Mouse (Mus musculus) embryo, embryonic 9.5 days (tissue): ENCODE measurements around the gene Pkig.
"Not testable (repeated sequence)": the region's sequence is repeated elsewhere in the genome, so short reads cannot be mapped to it uniquely, and the experiment has no call there.

Experiments used
- DNase-seq: peaks from one replicate; pipeline ENCODE4 v3.0.0-alpha.2; 2017; ENCODE audit errors: extremely low spot score

The Pkig gene

DNA sequence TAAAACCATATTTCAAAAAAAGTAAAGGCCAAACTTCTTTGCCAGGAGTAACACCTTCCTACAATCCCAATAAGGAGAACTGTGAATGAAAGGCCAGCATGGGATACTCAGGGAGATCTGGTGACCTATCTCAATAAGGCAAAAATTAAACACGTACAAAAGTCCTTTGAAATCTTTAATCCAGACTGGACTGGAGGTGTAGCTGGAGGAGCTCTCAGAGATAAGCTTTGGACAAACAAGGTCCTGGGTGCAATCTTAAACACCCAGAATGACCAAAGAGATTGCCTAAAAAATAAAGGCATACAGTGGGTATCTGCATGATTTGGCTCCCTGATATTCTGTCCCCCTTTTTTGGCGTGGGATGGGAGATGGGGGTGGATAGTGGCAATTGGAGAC, 14.6 kb upstream of the Pkig start:
- DNase-seq = no peak

DNA sequence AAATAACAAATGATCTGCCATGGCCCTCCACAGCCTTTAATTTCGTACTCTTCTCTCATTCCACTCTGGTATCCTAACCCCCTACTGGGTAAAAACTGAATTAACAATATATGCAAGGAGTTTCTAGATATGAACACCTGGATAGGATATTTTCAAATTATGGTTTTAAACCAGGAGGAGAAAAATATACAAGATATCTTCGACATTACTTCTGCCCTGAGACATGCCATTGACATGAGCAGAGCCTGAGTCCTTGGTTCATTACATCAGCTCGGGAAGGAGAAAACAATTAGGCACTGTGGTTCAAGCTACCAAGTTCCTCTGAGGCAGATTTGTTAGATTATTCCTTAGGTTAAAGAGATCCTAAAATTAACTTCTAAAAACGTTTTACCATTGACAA, 14.1 kb upstream of the Pkig start:
- DNase-seq = peak; percentile 11

DNA sequence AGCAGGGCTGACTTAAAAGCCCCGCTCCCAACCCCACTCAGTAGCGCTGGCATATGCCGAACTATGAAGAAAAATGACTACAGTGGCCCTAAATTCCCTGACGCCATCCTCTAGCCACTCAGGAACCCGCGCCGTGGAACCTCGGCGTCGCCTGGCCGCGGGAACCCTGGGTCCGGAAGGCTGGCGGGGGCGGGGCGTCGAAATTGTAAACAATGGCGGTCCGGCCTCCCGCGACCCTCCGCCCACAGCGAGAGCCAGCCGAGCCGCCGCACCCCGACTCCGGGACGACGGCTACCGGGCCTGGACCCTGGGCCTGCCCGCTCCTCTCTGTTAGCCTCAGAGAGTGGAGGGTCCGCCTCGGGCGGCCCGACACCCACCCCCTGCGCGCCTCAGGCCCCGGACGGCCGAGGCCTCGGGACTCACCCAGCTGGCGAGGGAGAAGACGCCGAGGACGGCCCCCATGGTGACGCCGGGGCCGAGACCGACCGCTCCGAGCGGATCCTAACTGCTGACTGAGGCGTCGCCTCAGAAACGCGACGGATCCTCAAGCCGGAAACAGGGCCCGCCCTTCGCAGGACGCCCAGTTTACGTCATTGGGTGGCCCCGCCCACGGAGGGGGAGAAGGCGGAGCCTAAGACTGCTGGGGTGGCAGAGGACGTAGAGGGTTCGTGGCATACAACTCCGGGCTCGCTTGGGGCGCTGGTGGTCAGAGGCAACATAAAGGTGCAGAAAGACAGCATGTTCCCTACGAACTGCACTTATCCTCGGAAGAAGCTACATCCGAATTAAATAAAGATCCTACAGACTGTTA, 13.4 kb upstream of the Pkig start, which contains the start of gene Serinc3:
TSS of gene Serinc3 (minus strand) at position 557 of the 811 bp plus-strand sequence.
- DNase-seq = peak; percentile 100

DNA sequence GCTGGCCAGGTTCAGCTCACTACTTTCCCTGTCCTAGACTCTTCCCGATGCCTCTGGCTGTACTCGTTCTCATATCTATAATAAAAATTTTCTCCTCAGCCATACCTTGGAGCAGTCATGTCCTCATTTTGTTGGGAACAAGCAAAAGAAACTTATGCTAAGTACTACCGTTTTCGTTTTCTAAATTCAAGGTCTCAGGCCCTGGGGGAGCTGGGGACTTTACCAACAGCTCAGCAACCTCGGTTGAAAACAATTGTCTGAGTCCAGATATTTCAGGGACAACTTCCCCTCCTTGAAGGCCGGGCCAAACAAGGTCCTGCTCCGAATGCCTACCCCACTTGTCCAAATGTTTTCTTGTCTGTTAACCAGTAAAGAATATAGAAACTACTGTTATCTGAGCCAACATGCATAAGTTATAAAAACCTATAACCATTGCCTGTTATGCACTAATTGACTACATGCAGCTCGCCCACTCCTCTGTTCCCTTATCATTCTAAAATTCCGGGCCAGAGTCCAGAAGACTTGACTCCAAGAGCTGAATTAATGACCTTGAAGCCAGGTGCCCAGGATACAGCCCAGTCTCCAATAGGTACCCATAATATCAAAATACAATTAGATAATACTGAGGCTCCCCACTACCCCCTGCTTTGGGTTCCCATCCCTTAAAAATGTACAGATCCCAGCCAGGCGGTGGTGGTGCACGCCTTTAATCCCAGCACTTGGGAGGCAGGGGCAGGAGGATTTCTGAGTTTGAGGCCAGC, 12.3 kb upstream of the Pkig start:
- DNase-seq = no peak

DNA sequence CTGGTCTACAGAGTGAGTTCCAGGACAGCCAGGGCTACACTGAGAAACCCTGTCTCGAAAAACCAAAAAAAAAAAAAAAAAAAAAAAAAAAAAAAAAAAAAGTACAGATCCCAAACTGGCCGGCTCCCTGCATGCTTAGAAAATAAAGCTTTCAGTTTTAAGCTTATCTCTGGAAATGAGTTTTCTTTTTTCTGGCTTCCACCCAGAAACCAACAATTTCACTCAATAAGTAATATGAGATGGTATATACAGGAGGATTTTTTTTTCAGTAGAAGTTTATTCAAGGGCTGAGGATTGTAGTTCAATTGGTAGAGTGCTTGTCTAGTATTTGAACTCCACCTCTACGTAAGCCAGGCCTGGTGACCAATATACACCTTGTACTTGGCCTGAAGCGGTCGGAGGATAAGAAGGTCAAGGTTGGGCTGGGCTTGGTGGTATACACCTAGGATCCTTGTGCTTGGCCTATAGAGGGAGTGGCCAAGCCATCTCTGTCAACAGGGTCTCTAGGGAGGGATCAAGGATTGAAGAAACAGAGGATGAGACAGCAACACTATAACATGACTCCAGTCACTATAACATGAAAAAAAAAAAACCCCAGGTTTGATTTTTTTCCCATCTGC, 11.6 kb upstream of the Pkig start:
- no peak for DNase-seq

DNA sequence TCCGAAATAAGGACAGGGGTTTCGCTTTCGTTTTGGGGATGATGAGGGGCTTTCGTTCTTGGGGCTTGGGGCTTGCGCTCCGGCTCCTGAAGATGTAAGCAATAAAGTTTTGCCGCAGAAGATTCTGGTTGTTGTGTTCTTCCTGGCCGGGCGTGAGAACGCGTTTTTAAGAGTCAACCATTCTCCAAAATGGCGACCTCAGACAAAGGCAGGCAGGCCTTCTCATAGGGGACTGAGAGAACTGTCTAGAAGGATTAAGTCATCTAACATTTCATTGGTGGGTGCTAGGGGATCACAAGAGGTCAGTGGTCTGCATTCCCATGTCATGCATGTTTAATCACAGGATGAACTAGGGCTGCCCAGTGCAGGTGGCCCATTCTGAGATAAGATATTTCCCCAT, 2.5 kb upstream of the Pkig start:
- not testable (repeated sequence) for DNase-seq

DNA sequence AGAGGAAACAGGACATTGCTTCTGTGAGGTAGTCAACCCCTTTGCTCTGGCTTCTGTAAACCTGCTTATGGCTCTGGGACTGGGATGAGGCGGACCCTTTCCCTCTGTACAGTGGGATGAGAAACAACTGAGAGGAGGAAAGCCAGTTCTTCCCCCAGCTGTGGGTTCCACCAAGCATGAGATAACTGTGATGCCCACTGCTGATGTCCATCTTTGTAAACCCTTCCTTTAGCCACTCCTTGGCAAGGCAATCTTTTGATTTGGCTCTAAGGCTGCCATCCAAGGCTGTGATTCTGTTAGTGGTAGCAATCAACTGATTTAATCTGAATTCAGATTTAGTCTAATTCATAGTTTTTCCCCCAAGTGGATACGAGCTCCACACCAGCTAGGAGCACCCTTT, 700 bp upstream of the Pkig start:
- DNase-seq = no peak

DNA sequence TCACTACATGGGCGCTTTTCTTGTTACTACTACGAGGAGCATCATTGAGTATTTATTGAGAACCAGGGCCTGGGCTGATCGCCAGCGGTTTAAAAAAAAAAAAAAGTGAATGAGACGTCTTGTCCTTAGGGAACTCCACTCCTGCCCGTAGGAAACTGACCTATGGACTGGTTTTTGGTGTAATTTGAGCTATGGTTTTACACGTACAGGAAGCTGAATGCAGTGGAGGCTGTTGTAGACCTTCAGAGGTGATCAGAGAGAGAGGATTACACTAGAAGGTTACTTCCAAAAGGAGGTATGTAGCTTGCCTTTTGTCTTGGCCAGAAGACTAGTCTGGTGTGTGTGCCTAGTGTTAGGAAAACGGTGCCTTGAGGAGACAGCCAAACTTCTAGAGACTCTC, 755 bp downstream of the Pkig start:
- peak; percentile 47 for DNase-seq

DNA sequence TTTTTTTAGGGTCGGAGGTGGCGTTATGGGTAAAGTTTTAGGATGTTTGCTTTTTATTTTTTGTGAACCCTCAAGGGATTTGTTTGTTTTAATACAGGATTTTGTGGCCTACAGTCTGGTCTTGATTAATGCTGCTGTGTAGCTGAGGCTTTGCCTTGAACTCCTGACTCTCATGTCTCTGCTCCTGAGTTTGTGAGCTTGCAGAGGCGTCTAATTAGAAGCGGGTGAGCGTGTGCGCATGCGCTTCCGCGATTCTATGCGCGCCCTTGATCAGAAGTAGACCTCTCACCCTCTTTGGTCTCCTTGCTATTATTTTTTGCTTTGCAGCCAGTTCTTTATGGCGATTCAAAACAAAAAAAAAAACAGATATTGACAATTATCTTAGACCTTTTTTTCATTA, 1.2 kb downstream of the Pkig start:
- no peak for DNase-seq

DNA sequence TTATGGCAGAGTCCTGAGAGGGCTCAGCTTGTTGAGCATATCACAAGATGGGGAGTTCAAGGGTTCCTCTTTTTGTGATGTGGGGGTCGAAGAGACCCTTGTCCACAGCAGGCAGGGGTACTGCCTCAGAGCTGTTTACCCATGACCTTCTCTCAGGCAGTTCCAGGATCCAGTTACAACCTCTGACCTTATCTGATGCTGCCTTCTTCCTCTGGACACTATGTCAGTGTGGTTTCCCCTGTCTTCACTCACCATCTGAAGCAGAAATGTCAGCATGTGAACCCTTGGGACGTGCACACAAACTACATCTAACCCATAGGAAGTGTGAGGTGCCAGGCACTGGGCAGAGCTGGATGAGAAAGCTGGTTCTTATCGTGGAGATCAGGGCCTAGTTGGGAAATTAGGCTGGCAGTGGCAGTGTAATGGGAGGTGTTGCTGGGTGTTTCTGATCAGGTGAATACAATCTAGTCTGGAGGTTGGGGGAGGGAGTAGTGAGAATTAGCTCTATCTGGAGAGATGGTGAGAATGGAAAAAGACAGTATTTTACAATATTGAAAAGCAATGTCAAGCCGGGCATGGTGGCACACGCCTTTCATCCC, 2.0 kb downstream of the Pkig start:
- no peak for DNase-seq

DNA sequence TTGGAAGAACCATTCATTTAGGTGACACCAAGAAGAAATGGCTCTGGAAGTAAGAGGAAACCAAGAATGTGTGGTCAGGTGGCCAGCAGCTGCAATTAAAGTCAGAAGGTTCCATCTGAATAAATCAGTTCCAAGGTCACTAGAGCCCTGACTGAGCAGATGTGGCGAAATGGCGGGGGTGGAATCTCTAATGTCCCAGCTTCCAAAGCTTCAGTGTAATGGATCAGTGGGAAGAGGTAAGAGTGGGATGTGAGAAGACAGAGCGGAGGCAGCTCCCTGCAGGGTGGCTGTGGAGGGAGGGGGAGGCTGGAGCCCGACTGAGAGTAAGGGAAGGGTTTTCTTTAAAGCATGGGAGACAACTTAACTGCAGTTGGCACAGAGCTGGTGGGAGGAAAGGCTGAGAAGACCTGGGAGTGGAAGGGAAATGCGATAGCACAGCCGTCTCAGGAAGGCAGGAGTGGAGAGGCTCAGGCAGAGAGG, 3.2 kb downstream of the Pkig start:
- no peak for DNase-seq

DNA sequence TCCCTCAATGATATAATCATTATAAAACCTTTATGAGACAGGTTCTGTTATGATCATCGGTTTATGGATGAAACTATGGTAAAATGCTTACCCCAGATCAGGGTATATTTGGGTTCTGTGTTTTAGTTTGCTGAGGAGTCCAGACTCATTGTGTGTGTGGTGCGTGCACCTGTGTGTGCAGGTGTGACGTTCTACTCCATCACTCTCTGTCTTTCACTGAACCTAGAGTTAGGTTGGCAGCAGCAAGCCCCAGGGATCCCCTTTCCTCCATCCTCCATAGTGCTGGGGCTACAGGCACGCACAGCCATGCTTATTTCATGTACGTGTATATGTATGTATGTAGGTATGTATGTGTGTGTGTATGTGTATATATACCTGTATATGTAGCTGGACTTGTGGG, 3.9 kb downstream of the Pkig start:
- no peak for DNase-seq

DNA sequence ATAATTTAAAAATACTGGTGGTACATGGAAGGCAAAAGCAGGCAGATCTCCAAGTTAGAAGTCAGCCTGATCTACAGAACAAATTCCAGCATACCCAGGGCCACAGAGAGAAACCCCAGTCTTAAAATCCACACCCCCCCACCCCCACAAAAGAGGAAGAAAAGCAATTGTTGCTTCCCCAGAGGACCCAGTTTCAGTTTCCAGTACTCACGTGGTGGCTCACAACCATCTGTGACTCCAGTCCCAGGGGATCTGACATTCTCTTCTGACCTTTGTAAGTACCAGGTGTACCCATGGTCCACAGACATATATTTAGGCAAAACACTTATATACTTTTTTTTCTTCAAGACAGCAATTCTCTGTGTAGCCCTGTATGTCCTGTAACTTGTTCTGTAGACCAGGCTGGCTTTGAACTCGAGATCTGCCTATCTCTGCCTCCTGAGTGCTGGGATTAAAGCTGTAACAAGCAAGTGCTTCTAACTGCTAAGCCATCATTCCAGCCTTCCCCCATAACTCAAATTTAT, 4.6 kb downstream of the Pkig start:
- no peak for DNase-seq

DNA sequence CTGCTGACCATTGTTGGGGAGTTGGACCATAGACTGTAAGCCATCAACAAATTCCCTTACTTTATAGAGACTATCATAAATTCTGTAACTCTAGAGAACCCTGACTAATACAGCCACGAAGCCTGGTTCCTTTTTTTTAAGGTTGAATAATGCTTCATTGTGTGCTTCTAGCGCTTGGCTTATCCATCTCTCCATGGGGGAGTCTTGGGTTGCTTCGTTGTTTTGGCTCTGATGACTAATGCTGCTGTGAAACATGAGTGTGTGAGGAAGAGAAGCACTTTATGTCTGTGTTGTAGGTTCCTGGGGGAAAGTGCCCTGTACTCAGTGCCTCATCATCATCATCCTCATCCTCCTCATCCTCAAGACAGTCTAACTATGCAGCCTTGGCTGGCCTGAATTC, 5.7 kb downstream of the Pkig start:
- DNase-seq = no peak

DNA sequence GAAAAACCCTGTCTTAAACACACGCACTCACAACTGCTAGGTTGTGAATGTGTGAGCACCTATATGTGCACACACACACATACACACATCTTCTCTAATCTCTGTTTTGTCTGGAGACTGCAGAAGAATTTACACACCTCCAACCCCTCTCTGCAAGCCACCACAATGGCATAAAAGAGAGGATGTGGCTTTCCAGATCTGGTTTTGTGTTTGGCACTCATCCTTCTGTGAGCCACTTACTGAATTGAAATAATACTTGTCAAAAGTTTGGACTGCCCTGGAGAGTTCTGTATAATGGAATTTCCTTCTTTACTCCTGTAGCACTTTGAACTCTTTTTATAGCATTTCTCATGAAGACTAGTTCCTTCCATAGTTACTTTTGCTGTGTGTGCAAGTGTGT, 8.9 kb downstream of the Pkig start:
- no peak for DNase-seq

DNA sequence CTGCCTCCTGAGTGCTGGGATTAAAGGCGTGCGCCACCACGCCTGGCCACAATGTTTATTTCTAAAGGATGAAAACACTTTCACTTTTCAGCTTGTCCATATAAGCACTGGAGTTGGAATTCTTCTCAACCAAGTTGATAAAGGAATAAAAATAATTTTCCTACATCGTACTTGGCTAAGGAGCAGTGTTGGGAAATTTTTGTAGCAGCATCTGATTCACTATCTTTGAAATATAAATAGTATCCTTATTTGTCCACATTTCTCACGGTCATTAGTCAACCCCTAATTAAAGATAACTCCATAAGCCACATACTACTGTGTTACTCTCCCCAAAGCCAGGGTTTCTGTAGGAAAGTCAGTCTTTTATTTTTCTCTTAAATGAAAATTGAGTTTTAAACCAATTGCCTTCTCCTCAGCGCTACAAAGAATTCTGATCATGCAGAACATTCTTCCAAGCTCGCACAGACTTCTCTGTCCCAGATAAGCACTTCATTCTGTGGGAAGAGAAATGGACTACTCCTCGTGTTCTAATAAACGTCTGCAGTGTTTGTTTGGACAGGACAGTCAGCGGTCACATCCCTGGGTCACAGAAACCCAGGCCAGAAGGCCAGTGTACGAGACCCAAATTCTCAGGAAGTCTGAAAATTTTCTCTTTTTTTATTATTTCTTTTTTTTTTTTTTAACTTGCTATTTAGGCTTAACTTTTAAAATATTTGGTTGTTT, 12.8 kb downstream of the Pkig start:
- DNase-seq = no peak

DNA sequence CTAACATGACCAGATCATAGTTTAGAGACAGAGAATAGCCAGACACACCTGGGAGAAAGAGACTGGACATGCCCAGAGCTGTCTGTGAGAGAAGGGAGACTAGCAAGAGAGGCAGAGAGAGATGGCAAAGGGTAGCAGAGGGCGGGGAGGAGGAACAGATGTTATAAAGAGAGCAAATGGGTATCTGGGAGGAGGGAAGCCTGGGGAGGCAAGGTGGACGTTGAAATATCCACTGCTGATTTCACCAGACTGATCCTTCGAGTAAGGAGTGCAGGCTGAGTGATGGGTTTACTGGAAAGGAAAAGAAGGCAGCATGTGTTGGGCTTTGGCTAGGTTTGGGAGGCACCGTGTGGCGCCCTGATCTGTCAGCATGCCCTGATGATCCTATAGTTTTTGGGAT, 16.2 kb downstream of the Pkig start:
- DNase-seq = no peak

DNA sequence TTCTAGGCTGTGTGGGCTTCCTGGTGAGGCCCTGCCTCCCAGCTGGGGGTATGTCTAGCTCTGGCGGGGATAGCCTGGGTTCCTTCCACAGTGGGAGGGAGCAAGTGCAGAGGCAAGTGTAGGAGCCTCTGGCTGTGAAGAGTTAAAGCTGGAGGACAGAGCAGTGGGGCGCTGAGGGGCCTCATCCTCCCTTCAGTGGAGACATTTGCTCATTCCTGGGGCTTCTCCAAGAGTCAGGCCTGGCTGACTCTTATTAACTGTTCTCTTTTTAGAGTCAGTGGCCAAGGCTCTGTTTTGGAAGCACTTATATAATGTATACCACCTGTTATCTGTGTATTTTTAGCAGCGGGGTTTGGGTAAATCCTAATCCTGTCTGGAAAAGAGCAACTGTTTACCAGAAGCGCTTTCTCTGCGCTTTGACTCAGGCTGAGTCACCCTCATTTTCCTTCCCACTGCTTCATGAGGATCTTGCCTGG, 17.0 kb downstream of the Pkig start:
- DNase-seq = no peak

DNA sequence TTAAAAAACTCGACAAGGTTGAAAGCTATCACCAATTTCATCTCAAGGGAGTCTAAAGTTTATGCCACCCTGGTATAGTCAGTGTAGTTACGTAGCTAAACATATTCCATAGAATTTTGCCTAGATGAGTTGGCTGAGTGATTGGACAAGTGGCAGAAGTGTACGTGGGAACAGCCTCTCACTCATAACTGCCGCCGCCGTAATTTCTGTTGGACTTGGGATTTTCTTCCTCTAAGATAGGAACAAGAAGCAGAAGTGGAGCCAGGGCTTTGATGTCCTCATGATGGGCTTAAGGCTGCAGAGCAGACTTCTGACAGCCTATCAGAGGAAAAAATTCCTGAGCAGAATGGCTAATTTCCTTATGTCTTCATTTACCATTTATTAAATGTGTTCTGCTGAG, 17.5 kb downstream of the Pkig start:
- DNase-seq = no peak

DNA sequence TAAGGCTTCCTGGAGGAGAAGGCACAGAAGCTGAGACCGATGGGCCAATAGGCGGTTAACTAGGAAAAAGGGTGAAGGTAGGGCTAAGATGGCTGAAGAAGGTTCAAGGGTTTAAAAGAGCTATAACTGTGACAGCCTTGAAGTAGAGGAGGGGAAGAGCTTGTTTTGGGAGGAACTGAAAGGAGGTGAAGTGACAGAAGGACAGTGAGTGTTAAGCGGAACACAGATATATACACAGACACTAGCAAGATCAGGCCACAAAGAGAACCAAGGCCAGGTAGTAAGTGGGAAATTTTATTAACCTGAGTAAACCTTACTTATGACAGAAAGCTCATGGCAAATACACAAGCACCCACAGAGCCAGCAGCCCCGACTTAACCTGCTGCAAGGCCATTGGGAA, 18.1 kb downstream of the Pkig start:
- DNase-seq = no peak

DNA sequence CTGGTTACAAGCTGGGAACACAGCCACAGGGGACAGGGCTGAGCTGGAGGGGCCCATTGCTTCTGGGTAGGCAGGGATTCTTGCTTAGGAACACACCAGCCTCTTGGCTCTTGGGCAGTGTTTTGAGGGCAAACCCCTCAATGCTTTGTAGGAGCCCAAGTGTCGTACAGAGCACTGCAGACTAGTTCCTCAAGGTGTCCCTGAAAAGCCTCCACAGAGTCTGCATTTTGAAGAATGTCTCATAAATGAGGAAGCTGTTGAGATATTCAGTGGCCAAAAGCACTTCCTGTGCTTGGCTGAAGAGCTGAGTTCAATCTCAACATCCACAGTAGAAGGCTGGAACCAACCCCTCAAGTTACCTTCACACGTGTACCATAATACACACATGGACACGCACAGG, 18.6 kb downstream of the Pkig start:
- no peak for DNase-seq
